In genomic region chr1:86448272-86448671, GRCm38 (mm10) we compare ENCODE assay signal across 10 mouse cellular contexts. TPM values are rescaled to one million over a fixed set of nuclear protein-coding genes. Genes with fewer than 3 reads are reported as not detected.
DNase-seq lines count a peak whose midpoint lies in the region; ATAC-seq and TF ChIP-seq lines count a peak whose summit lies in the region.
"Had no signal": no experiment of that assay in that cellular context is flagged by ENCODE, and none has a peak within 500 bp of the region (broad histone marks: within the 10 kb centered on the region; RNA-seq: fewer than 3 reads in every experiment).

No protein-coding gene starts in this region.

- no peak overlapping the region for H3K4me3 ChIP-seq in hindbrain, embryonic 13.5 days
- H3K4me3 ChIP-seq in hindbrain, embryonic 14.5 days (replicated peaks; ENCODE audit: low read length): no peak overlapping the region
- H3K4me3 ChIP-seq in limb, embryonic 14.5 days (replicated peaks; ENCODE audit: low read length): no peak overlapping the region

- H3K36me3 ChIP-seq in hindbrain, embryonic 13.5 days: no peaks in the 10 kb centered on the region
- no peaks in the 10 kb centered on the region for H3K36me3 ChIP-seq in hindbrain, embryonic 14.5 days (replicated peaks; ENCODE audit: control insufficient read depth, insufficient read depth)
- no peaks in the 10 kb centered on the region for H3K36me3 ChIP-seq in limb, embryonic 14.5 days (ENCODE audit: control insufficient read depth, insufficient read depth, low read length)

- H3K4me1 ChIP-seq in hindbrain, embryonic 13.5 days (replicated peaks): peaks cover 21% of the 10 kb centered on the region
- H3K4me1 ChIP-seq in hindbrain, embryonic 14.5 days (replicated peaks; ENCODE audit: control insufficient read depth, insufficient read depth, low read length): peaks cover 4% of the 10 kb centered on the region
- H3K4me1 ChIP-seq in limb, embryonic 14.5 days (ENCODE audit: control insufficient read depth, insufficient read depth, low read length): peaks cover 18% of the 10 kb centered on the region

- TF ChIP-seq POLR2A in limb, embryonic 14.5 days (IDR thresholded peaks at IDR 0.05; ENCODE audit: borderline replicate concordance, extremely low read depth, insufficient read depth, insufficient read length): no peak

- DNase-seq in hindbrain, embryonic 14.5 days (ENCODE audit: low spot score): no peak
- peak; percentile 92 for DNase-seq in NIH3T3 (ENCODE audit: low read depth)
- peak; percentile 71 for DNase-seq in gastrocnemius, postnatal 25 days
- DNase-seq in limb, embryonic 14.5 days (ENCODE audit: low spot score): no peak
- DNase-seq in layer of hippocampus, postnatal 25 days (ENCODE audit: extremely low spot score in 1 of 2, low spot score in 1 of 2): no peak
- no peak for DNase-seq in urinary bladder, postnatal 4 days (ENCODE audit: low spot score in 2 of 2)

- no peak overlapping the region for H3K4me2 ChIP-seq in hindbrain, embryonic 13.5 days
- no peak overlapping the region for H3K4me2 ChIP-seq in hindbrain, embryonic 14.5 days (replicated peaks)
- no peak overlapping the region for H3K4me2 ChIP-seq in limb, embryonic 14.5 days (replicated peaks; ENCODE audit: low read depth, low read length, severe bottlenecking)

- H3K27me3 ChIP-seq in hindbrain, embryonic 13.5 days: no peaks in the 10 kb centered on the region
- H3K27me3 ChIP-seq in hindbrain, embryonic 14.5 days (ENCODE audit: control insufficient read depth, insufficient read depth, low read length): no peaks in the 10 kb centered on the region
- no peaks in the 10 kb centered on the region for H3K27me3 ChIP-seq in limb, embryonic 14.5 days (ENCODE audit: control insufficient read depth, insufficient read depth, low read length)

- WGBS in hindbrain, embryonic 13.5 days: 40% methylated on average over 4 of the region's 4 CpGs
- WGBS in hindbrain, embryonic 14.5 days: 41% methylated on average over 4 of the region's 4 CpGs
- 26% methylated on average over 4 of the region's 4 CpGs for WGBS in limb, embryonic 14.5 days

- peak overlapping the region; percentile 52 for H3K27ac ChIP-seq in hindbrain, embryonic 13.5 days
- H3K27ac ChIP-seq in hindbrain, embryonic 14.5 days: no peak overlapping the region
- peak overlapping the region; percentile 70 for H3K27ac ChIP-seq in limb, embryonic 14.5 days (replicated peaks; ENCODE audit: low read depth, low read length)

- H3K9ac ChIP-seq in hindbrain, embryonic 13.5 days: no peak overlapping the region
- no peak overlapping the region for H3K9ac ChIP-seq in hindbrain, embryonic 14.5 days
- no peak overlapping the region for H3K9ac ChIP-seq in limb, embryonic 14.5 days (ENCODE audit: low read depth, low read length, severe bottlenecking)

- no peaks in the 10 kb centered on the region for H3K9me3 ChIP-seq in hindbrain, embryonic 13.5 days
- H3K9me3 ChIP-seq in hindbrain, embryonic 14.5 days (ENCODE audit: control insufficient read depth, low read length): no peaks in the 10 kb centered on the region
- H3K9me3 ChIP-seq in limb, embryonic 14.5 days (ENCODE audit: control insufficient read depth, low read length): no peaks in the 10 kb centered on the region

- no peak for ATAC-seq in hindbrain, embryonic 13.5 days (ENCODE audit: low FRiP score)
- no peak for ATAC-seq in hindbrain, embryonic 14.5 days (ENCODE audit: low FRiP score)
- ATAC-seq in limb, embryonic 14.5 days (ENCODE audit: low FRiP score, low read depth): no peak
- no peak for ATAC-seq in activated CD4-positive, CD25-positive, alpha-beta regulatory T cell, adult 4 months

RNA-seq across cellular contexts. Expression of gene Tex44, which starts 22.1 kb away (rescaled TPM):
- polyA plus RNA-seq in hindbrain, embryonic 13.5 days (2015; fragmentation: Nextera tagmentation; extraction: Ambion mirVana): not detected in 2 replicates
- polyA plus RNA-seq in hindbrain, embryonic 14.5 days (2014; fragmentation: Nextera tagmentation; extraction: Ambion mirVana): not detected in 2 replicates
- total RNA-seq in gastrocnemius, postnatal 25 days (2021): not detected
- polyA plus RNA-seq in limb, embryonic 14.5 days (2012; rRNA removed): not detected in 2 replicates
- not detected in 2 replicates for polyA plus RNA-seq in limb, embryonic 14.5 days (2014; fragmentation: Nextera tagmentation; extraction: Ambion mirVana)
- polyA plus RNA-seq in activated CD4-positive, CD25-positive, alpha-beta regulatory T cell, adult 4 months (2017; shearing (Covaris generic)): not detected
- total RNA-seq in layer of hippocampus, postnatal 25 days (2021): not detected
- total RNA-seq: ES-E14; gastrocnemius, postnatal 4 days had no signal

RNA-seq across cellular contexts. Expression of gene Nmur1, which starts 22.2 kb away (rescaled TPM):
- not detected in 2 replicates for polyA plus RNA-seq in hindbrain, embryonic 13.5 days (2015; fragmentation: Nextera tagmentation; extraction: Ambion mirVana)
- not detected in 2 replicates for polyA plus RNA-seq in hindbrain, embryonic 14.5 days (2014; fragmentation: Nextera tagmentation; extraction: Ambion mirVana)
- total RNA-seq in gastrocnemius, postnatal 25 days (2021): not detected
- 0.09 TPM in 1 of 2 replicates, not detected in the other for polyA plus RNA-seq in limb, embryonic 14.5 days (2012; rRNA removed)
- 0.17 TPM in 1 of 2 replicates, not detected in the other for polyA plus RNA-seq in limb, embryonic 14.5 days (2014; fragmentation: Nextera tagmentation; extraction: Ambion mirVana)
- 1 to 10 TPM in 1 of 2 experiments, under 1 TPM in 1; 0.38 to 3.9 TPM for polyA plus RNA-seq in activated CD4-positive, CD25-positive, alpha-beta regulatory T cell, adult 4 months (2017; shearing (Covaris generic))
- total RNA-seq in layer of hippocampus, postnatal 25 days (2021): not detected
- total RNA-seq: gastrocnemius, postnatal 4 days had no signal

Comparison
In these comparisons a context has a peak if more than half of its experiments do, and no peak if none do; other contexts are left out.
1. DNase-seq: peak in NIH3T3 (single experiment) and gastrocnemius, postnatal 25 days (single experiment); none in hindbrain, embryonic 14.5 days (single experiment), limb, embryonic 14.5 days (single experiment), layer of hippocampus, postnatal 25 days (0 of 2) and urinary bladder, postnatal 4 days (0 of 2).